Mouse (Mus musculus): ENCODE measurements at regions not wholly inside any gene's neighbourhood (a gene's known extent, or its start where the extent isn't known, plus 50 kb on each side); places are given as distances from the start of the nearest gene placed in this dataset.
A peak's percentile ranks its signal among the peaks of the same experiment; 100 is the strongest.
"Not testable (repeated sequence)": the region's sequence is repeated elsewhere in the genome, so short reads cannot be mapped to it uniquely, and the experiment has no call there.

DNA sequence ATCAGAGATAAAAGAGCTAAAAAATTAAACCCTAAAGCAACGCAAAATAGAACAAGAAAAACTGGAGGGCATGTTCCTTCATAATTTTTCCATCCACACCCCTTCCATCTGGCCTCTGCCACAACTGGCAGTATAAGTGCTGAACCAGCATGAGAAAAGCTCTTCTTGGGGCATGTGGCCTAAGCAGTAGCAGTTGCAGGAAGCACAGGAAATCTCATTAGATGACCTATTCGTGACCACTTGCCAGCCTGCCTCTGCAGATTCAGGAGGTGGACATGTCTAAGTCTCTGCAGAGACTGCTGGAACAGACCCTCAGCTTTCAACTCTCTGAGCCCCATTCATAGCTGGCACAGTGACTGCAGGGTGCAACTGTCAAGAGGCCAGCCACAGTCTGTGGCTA, 116.5 kb upstream of the Teddm2 start:
- DNase-seq (ENCODE audit: low spot score in 2 of 2), result no peak

DNA sequence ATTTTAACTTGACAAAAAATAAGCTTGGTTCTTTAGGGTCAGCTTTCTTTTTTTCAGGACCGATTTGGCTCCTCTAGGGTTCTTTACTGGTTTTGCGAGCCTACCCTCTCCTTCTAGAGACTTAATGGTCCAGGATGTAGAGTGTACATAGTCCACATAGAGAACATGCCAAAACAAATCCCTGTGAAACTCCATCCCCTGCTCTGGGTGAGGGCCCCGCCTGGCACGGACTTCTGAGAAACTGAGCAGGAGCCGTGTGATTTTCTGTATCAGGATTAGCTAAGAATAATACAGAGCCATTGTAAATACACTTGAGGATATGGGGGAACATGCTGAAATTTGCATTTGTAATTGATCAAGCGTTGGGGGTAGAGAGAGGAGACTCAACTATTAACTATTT, 118.2 kb upstream of the Teddm2 start:
- no peak for DNase-seq (ENCODE audit: low spot score in 2 of 2)

DNA sequence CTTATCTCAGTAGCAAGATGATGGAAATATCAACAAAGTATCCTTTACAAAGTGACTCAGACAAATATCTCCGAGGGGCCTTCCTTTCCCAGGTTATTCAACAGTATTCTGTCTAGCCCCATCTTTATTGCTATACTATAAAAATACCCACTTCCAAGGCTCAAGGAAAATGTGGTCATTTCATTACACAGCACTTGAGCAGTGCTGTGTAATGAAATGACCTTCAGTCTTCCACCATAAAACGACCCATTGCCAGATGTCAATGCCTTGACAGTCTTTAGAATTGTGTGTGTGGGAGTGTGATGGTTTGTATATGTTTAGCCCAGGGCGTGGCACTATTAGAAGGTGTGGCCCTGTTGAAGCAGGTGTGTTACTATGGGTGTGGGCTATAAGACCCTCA, 124.3 kb upstream of the Teddm2 start:
- DNase-seq (ENCODE audit: low spot score in 2 of 2), result no peak

GRCm38 (mm10) chr1:154027303-154027702, 127.3 kb upstream of the Teddm2 start:
- DNase-seq (ENCODE audit: low spot score in 2 of 2), result no peak

DNA sequence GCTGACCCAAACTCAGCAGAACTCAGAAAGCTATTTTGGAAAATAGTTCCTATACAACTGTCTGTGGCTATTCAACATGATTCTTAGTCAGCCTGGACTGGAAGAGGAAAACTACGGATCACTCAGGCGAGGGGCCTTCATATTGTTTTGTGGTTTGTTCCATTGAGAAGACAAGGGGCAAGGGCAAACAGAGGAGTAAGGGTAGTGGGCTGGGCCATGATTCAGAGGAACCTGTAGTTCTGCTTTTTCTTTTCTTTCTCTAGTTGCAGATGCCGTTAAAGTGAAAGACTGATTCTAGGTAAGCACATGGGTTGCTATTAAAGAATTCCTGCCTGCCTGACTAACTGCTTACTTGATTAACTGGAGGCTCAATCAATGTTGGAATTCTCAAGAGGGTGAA, 129.8 kb upstream of the Teddm2 start:
- no peak for DNase-seq (ENCODE audit: low spot score in 2 of 2)

DNA sequence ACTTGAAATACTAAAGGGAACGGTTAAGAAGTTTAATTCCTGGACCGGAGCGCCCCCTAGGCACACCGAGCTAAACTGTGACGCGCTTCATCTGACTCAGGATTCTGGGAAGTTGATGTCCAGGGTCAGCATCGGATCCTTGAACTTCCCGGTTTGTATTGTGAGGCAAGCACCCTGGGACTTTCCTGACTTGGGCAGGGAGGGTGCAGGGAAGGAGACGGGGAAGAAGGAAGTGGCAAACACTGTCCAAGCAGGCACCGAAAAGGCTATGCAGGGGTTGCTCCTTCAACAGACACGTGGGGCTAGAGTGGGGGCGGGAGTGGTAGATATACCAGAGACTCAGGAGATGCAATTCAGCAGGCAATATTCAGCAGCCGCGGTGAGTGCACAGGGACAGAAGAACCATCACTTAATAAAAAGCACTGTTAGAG, 132.7 kb upstream of the Teddm2 start:
- peak; percentile 80 to 89 for DNase-seq (ENCODE audit: low spot score in 2 of 2)

GRCm38 (mm10) chr1:154033958-154034606, 134.1 kb upstream of the Teddm2 start:
- DNase-seq (ENCODE audit: low spot score in 2 of 2), result peak; percentile 9 to 22

- no peak for DNase-seq (ENCODE audit: low spot score in 2 of 2)
Observed at GRCm38 (mm10) chr1:154036729-154037270, 136.8 kb upstream of the Teddm2 start.

- DNase-seq (ENCODE audit: low spot score in 2 of 2), result no peak
Observed at GRCm38 (mm10) chr1:154038241-154038640, 138.2 kb upstream of the Teddm2 start.

DNA sequence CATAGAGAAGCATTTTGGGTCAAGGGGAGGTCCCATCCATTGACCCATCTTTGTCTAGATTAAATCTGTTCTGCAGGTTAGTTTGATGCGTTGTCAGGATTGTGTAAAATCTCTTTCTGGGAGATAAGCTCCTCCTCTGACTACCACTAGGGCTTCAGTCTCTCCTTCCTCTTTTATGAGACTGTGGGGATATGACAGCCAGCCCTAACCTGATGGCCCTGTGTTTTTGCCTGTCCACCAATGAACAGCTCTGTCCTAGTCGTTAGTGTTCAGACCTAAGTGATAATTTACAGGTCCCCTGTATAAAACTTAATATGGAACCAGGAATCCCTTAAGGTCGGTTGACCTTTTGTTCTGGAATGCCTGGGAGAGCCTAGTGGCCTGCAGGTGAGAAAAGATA, 140.9 kb upstream of the Teddm2 start:
- no peak for DNase-seq (ENCODE audit: low spot score in 2 of 2)

DNA sequence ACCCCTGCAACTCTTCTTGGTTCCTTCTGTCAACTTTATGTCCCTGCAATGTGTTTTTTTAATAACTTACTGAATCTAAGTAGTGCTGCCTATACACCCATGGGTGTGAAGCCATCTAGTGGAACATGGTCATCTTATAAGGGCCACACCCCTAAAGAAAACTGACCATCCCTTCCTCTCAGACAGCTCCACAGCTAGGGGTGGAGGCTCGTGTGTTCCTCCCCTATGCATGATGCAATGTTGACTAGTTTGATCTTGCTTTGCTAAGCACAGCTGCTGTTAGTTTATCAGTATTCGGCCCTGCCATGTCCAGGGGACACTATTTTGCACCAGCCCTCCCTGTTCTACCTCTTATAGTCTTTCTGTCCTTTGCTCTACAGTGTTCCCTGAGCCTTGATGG, 142.9 kb upstream of the Teddm2 start:
- no peak for DNase-seq (ENCODE audit: low spot score in 2 of 2)

GRCm38 (mm10) chr1:154044712-154045111, 144.7 kb upstream of the Teddm2 start:
- peak; percentile 6 to 34 for DNase-seq (ENCODE audit: low spot score in 2 of 2)

GRCm38 (mm10) chr1:154045951-154046350, 145.9 kb upstream of the Teddm2 start:
- no peak for DNase-seq (ENCODE audit: low spot score in 2 of 2)

DNA sequence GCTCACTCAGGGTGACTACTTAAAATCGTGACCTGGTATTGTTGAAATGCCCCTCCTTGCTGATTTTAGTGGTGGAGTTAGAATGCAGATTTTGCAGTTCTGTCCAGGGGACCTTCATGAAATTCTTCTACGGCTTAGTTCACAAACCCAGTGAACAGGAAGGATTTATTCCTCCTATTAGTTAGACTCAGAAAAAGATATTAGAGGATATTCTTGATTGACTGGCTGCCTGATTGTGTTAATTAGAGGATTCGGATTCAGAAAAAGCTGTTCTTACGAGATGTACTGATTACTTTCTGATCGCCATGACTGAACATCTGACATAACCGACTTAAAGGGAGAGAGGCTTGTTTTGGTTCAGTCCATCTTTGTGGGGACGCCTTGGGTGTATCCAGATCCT, 147.3 kb upstream of the Zfp648 start:
- DNase-seq (ENCODE audit: low spot score in 2 of 2), result no peak

- DNase-seq (ENCODE audit: low spot score in 2 of 2), result no peak
Observed at GRCm38 (mm10) chr1:154054874-154055273, 146.1 kb upstream of the Zfp648 start.

DNA sequence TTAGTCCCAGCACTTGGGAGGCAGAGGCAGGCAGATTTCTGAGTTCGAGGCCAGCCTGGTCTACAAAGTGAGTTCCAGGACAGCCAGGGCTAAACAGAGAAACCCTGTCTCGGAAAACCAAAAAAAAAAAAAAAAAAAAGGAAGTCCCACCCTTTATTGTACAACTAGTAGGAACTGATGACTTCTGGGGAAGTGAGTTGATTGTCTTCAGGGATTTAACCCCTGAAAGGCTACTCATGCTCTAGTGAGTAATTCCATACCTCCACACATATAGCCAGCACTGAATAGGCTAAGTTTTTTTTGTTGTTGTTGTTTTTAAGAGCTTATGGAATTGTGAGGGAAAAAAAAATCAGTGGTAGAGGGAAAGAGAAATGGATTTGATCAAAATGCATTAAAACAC, 139.6 kb upstream of the Zfp648 start:
- not testable (repeated sequence) for DNase-seq (ENCODE audit: low spot score in 2 of 2)

- DNase-seq (ENCODE audit: low spot score in 2 of 2), result no peak
Observed at GRCm38 (mm10) chr1:154061851-154062250, 139.1 kb upstream of the Zfp648 start.

GRCm38 (mm10) chr1:154062666-154063065, 138.3 kb upstream of the Zfp648 start:
- no peak for DNase-seq (ENCODE audit: low spot score in 2 of 2)

GRCm38 (mm10) chr1:154064633-154065032, 136.4 kb upstream of the Zfp648 start:
- DNase-seq (ENCODE audit: low spot score in 2 of 2), result no peak

GRCm38 (mm10) chr1:154065336-154066329, 135.4 kb upstream of the Zfp648 start:
- no peak for DNase-seq (ENCODE audit: low spot score in 2 of 2)

GRCm38 (mm10) chr1:154067856-154068255, 133.1 kb upstream of the Zfp648 start:
- DNase-seq (ENCODE audit: low spot score in 2 of 2), result no peak

DNA sequence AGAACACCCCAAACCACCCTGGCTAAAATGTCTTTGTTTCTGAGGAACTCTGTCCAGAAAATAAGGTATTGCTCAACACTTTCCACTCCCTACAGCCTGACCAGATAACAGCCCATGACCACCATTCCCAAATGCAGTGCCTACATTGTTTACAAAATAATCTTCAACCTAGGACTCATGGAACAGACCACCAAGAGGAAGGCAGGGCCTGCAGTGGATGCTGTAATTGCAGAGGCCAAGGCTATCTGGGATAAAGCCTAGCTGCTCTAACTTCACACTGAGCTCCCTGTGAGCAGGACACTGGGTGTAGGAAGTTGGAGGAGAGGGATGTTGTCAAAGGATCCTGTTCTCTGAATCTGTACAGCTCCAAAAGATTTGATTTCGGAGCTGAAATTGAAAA, 126.7 kb upstream of the Zfp648 start:
- DNase-seq (ENCODE audit: low spot score in 2 of 2), result no peak
